Mouse (Mus musculus): ENCODE data around the gene Mrps9.

Mrps9 gene

DNA sequence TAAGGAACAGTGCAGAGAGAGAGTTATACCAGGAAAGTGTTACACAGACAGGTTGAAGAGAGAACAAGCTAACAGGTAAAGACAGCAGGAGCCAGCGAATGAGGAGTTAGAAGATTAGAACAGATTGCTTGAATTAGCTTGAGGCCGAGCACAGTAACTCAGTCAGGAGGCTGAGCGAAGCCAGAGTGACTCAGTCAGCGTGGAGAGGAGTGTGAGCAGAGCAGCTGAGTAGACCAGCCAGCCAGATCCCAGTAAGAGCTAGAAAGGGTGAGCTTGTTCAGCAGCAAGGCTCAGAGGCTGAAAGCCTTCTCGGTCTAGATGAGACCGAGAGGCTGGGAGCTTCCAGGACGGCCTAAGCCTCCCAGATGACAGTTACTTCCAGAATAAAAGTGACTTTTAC is 55.7 kb downstream of the Mrps9 start:
- no peak for DNase-seq (ENCODE audit: low read depth, low spot score)

DNA sequence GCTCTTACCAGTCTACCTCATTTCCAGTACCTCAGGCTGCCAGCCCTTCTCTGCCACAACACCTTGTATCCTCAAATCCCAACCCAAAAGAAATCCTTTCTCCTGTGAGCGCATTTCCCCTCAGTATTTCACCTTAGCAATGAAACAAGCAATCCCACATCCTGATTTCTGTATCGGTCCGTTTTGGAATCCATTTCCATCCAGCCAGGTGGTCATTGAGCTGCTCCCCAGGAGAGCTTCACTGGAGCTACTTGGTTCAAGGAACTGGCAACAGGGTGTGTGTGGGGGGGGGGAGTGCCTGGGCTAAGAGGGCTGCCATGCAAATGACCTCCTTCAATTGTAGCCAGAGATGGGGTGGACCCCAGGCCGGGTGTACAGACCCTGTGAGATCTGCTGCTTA is 56.1 kb downstream of the Mrps9 start:
- peak; percentile 16 for DNase-seq (ENCODE audit: low read depth, low spot score)

DNA sequence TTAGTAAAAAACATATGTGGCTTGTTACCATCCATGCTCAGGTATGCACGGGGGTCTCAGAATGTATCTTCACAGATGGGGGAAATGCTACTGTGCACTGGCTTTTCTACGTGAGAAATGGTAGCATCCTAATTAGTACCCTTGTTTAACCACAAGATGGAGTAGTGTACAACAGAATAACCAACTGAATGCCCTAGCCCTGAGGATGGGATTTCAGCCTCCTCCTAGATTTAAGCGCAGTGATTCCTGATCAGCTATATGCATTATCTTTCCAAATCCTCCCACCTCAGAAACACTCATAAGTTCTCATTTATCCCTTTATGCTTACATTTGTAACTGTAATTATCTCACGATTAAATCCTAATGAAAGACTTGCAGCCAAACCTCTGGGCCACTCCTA is 64.0 kb downstream of the Mrps9 start:
- DNase-seq (ENCODE audit: low read depth, low spot score) = peak; percentile 66

DNA sequence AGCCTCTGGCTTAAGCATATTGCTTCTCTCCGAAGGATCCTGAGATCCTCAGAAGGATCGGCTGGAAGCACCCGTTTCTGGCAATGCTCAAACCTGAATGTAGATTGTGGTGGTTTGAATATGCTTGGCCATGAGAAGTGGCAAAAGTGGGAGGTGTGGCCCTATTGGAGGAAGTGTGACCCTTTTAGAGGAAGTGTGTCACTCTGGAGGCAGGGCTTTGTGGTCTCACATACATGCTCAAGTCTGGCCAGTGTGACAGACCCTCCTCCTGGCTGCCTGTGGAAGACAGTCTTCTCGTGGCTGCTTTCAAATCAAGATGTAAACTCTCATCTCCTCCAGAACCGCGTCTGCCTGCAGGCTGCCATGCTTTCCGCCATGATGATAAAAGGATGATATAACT is 65.7 kb downstream of the Mrps9 start:
- DNase-seq (ENCODE audit: low read depth, low spot score) = no peak

DNA sequence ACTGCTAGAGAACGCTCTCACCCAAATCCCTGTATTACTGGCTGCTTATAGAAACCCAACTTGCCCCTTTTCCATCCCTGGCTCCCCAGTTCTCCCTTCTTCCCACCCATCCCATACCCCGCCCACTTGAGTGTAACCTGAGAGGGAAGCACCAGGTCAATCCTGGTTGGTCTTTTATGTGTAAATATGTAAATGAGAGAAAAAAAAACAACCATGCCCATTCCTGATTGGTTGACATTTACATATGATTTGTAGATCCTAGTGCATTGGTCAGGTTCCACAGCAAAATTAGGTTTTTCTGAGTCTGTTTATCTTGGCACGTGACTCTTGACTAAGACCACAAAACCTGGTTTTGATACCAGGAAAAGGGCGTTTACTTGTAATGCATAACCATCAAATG is 66.9 kb downstream of the Mrps9 start:
- DNase-seq (ENCODE audit: low read depth, low spot score) = peak; percentile 89

DNA sequence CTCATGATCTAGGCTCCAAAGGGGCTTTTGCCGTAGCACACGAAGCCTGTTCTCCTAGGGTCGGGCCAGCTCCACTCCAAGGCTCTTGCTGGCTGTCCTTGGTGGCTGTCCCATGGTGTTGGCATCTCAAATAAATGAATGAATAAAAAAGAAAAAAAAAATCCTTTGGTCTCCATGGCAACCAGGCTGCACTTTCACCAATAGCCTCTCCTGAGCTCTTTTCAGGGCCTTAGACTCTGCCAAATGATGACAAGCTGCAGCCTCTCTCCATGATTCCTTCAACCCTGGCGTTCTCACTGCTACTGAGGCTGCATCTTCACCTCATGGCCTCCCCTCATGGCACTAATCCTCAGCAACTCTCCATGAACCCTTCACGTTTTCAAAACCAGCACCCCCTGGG is 72.9 kb downstream of the Mrps9 start:
- no peak for DNase-seq (ENCODE audit: low read depth, low spot score)

DNA sequence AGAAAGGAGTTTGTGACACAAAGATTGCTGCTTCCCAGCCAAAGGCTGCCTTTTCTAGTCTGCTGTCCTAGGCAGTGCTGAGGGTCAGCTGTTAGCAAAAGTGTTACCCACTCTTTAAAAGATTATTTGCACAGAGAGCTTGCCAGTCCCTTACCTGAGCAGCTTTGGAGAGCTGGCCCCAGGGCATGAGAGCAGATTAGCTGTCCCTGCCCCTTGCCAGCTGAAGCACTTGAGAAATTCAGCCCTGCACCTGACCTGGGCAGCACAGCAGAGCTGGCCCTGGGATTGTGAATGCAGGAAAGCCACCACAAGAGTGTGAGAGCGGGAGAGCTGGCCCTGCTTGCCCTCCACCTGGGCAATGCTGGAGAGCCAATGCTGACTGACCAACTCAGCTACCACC is 82.6 kb downstream of the Mrps9 start:
- no peak for DNase-seq (ENCODE audit: low read depth, low spot score)

DNA sequence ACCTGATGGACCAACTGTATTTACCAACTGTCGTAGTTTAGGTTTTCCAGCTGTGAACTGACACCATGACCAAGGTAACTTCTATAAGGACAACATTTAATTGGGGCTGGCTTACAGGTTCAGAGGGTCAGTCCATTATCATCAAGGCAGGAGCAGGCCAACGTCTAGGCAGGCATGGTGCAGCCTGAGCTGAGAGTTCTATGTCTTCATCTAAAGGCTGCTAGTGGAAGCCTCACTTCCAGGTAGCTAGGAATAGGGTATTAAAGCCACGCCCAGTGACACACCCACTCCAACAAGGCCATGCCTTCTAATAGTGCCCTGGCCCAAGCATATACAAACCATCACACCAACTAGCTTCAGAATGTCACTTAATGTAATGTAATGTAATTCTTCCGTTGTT is 97.5 kb downstream of the Mrps9 start:
- no peak for DNase-seq (ENCODE audit: low read depth, low spot score)

DNA sequence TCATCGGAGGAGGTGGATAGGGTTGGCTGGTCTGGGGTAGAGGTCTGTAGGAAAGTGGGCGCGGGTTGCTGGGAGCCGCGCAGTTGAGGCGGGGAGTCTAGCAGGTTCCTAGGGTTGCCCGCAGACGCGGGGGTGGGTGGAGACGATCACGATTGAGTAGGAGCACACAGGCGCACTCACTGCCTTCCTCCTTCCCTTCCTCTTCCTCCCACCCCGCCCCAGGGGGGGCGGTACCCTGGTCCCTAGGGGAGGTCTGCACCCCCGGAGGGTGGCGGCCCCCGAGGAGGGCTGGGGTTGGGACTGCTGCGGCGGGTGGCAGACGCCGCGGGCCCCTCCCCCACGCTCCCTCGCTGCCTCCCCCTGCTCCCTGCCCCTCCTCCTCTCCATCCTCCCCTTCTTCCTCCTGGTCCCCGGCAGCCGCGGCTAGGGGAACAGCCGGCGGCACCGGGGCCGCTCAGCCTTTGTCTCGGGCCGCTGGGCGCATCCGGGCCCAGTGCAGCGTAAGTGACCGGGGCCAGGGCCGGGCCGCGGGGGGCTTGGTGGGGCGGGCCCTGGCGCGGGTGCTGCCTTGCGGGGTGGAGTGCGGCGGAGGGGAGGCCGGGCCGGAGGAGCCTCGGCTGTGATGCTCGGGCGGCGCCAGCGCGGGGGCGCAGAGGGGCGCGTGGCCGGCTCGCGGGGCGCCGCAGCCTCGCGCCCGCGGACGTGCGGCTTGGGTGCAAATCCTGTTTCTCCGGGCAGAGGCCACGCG is 101.9 kb downstream of the Mrps9 start, which contains the start of gene Gpr45:
Gene Gpr45 (plus strand): TSS at position 139 of the 748 bp plus-strand sequence.
- DNase-seq (ENCODE audit: low read depth, low spot score) = peak; percentile 45

DNA sequence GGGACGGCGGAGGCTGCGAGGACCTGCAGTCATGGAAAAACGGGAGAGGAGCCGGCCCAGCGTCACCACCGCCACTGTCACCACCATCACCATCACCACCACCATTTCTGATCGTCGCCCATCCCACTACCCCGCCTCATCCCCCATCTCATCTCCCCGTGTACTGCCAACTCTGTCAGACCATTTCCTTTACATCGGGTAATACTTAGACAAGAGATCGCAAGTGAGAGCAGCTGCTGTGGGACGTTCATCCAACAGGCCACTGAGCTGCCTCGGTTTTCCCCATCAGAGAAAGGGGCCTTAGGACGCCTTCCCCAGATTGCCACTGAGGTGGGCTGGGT is 102.4 kb downstream of the Mrps9 start:
- DNase-seq (ENCODE audit: low read depth, low spot score) = peak; percentile 19

All from ES-CJ7 (cell line).